Mouse (Mus musculus) G1E (cell line): Measurements from ENCODE around the gene Tmem131l. TPM values are rescaled to one million over a fixed set of nuclear protein-coding genes. Genes with fewer than 3 reads are reported as not detected.

Source experiments
- ATAC-seq: 2 replicates; pipeline ENCODE4 v1.8.0; 2016; ENCODE audit warnings: mild to moderate bottlenecking; ENCODE audit not compliant: insufficient number of reproducible peaks, poor library complexity, low FRiP score, severe bottlenecking; ENCODE audit errors: extremely low read depth
- DNase-seq: peaks from one replicate; pipeline ENCODE4 v3.0.0; 2012; ENCODE audit warnings: low spot score
- H3K27me3 ChIP-seq: 2 replicates; pipeline ENCODE4 v1.6.1; 2012; ENCODE audit warnings: mild to moderate bottlenecking, low read length, inconsistent platforms; ENCODE audit not compliant: insufficient read depth
- H3K36me3 ChIP-seq: replicated peaks from 2 replicates; pipeline ENCODE3; 2012; ENCODE audit warnings: mild to moderate bottlenecking, inconsistent platforms
- H3K4me1 ChIP-seq: 2 replicates; pipeline ENCODE4 v1.6.1; 2012; ENCODE audit warnings: low read depth, low read length, inconsistent platforms, mixed read lengths; ENCODE audit not compliant: insufficient read depth
- H3K4me3 ChIP-seq: 2 replicates; pipeline ENCODE4 v1.5.1; 2012; ENCODE audit warnings: low read depth, mild to moderate bottlenecking, inconsistent platforms, low read length, moderate library complexity, mixed read lengths
- H3K9me3 ChIP-seq: replicated peaks from 2 replicates; pipeline ENCODE4 v1.6.1; 2012; ENCODE audit warnings: inconsistent platforms
- CTCF ChIP-seq: IDR thresholded peaks from 2 replicates; pipeline ENCODE4 v1.5.1; 2012; ENCODE audit warnings: low read depth, low read length, inconsistent platforms, mixed read lengths
- GATA1 ChIP-seq: IDR thresholded peaks from 2 replicates; pipeline ENCODE4 v1.6.1; 2012; ENCODE audit warnings: borderline replicate concordance, low read length, inconsistent platforms, mixed read lengths
- GATA2 ChIP-seq: IDR thresholded peaks from 2 replicates; pipeline ENCODE4 v1.6.1; 2012; ENCODE audit warnings: low read depth, low read length, inconsistent platforms, borderline replicate concordance
- POLR2AphosphoS5 ChIP-seq: IDR thresholded peaks from 2 replicates; pipeline ENCODE4 v1.6.1; 2012; ENCODE audit warnings: low read depth, low read length, inconsistent platforms; ENCODE audit not compliant: insufficient replicate concordance
- TAL1 ChIP-seq: conservative IDR thresholded peaks from 2 replicates; pipeline ENCODE4 v1.6.1; 2012; ENCODE audit warnings: low read depth, low read length, inconsistent platforms, mixed read lengths
- polyA plus RNA-seq: library from polyadenylated mRNA; stranded (reverse); fragments of >175 nt; gene quantifications from 2 replicates; pipeline ENCODE4 v1.2.3, GENCODE M21; 2012
- total RNA-seq, 2 experiments: library from RNA; stranded (forward) in 1 of 2; stranded (reverse) in 1 of 2; fragments of 200-1000 nt in 1 of 2; fragments of >200 nt in 1 of 2; fragmentation: Nextera tagmentation in 1 of 2; gene quantifications; 2 replicates each; pipeline ENCODE4 v1.2.3; 2014 to 2017

Tmem131l gene
- total and polyA plus RNA-seq, 3 experiments, result 35.0 to 97.1 (median 43.4) TPM

- Histone ChIP-seq H3K4me1 (peaks cover 24% of the 10 kb centered on the region), H3K9me3 (no peaks in the 10 kb centered on the region), H3K4me3 (no peak overlapping the region), H3K27me3 (no peaks in the 10 kb centered on the region), H3K36me3 (peaks cover 73% of the 10 kb centered on the region)
- no peak for DNase-seq
- TF ChIP-seq GATA1, result no peak
- ATAC-seq, result no peak
Measured at GRCm38 (mm10) chr3:83996086-83996485, 43.9 kb downstream of the Tmem131l start.

DNA sequence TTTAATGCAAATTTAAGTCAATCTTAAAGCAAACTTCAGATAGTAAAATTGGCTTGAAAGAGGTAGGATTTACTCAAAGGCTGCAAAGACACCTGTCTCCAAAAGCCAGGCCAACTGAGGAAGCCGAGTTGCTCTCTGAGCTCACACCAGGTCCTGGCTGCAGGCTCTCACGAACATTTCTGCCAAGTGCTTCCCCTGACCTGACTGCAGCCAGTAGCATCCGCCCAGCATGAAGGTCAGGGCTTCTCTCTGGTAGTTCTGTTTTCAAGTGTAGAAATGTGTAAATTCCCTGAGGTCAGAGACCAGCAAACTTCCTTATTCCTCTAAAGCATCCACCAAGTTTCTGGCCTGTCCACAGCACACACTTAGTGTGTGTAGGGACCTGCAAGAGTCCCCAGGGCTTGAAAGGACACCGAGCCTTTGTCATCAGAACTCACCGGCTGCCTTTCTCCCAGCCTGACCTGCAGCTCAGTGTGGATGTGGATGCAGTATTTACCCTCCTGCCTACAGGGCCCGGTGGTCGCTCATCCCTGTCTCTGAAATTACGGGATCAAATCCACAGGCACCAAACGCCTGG, 44.6 kb downstream of the Tmem131l start:
- Histone ChIP-seq H3K27me3 (no peaks in the 10 kb centered on the region), H3K36me3 (peaks cover 74% of the 10 kb centered on the region), H3K4me3 (no peak overlapping the region), H3K9me3 (no peaks in the 10 kb centered on the region), H3K4me1 (peaks cover 24% of the 10 kb centered on the region)
- no peak for DNase-seq
- TF ChIP-seq POLR2AphosphoS5, result no peak
- no peak for TF ChIP-seq GATA2
- TF ChIP-seq CTCF, result no peak
- no peak for TF ChIP-seq GATA1
- no peak for TF ChIP-seq TAL1
- ATAC-seq, result no peak

- H3K27me3 ChIP-seq, result no peaks in the 10 kb centered on the region
- H3K9me3 ChIP-seq, result no peaks in the 10 kb centered on the region
- TF ChIP-seq POLR2AphosphoS5 (no peak), TAL1 (no peak), CTCF (no peak)
- H3K4me1 ChIP-seq, result peaks cover 26% of the 10 kb centered on the region
- no peak for ATAC-seq
- H3K36me3 ChIP-seq, result peaks cover 76% of the 10 kb centered on the region
- no peak overlapping the region for H3K4me3 ChIP-seq
- DNase-seq, result no peak
Measured at GRCm38 (mm10) chr3:83994217-83994839, 45.6 kb downstream of the Tmem131l start.

DNA sequence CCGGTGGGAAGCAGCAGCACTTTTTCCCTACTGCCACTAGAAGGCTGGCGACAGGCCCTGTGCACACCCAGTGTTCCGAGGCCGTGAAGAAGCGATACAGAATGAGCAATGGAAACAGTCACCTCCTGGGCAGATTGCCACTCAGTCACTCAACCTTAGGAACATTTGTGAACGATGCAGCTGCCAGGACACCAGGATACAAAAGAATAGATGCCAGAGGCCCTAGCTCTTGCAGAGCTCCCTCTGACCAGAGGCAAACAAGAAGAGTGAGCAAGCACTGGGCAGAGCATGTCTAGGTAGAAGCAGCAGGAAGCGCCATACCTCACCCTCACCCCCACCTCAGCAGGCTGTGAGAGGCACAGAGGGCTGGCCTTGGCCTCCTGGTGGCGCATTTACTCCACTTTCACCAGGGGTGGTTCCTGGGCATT, 46.9 kb downstream of the Tmem131l start:
- Histone ChIP-seq H3K9me3 (no peaks in the 10 kb centered on the region), H3K4me3 (no peak overlapping the region), H3K36me3 (peaks cover 83% of the 10 kb centered on the region), H3K27me3 (no peaks in the 10 kb centered on the region), H3K4me1 (peaks cover 30% of the 10 kb centered on the region)
- no peak for TF ChIP-seq GATA2
- no peak for TF ChIP-seq GATA1
- no peak for TF ChIP-seq TAL1
- TF ChIP-seq POLR2AphosphoS5, result no peak
- TF ChIP-seq CTCF, result no peak
- DNase-seq (no peak), ATAC-seq (no peak)

- DNase-seq, result no peak
- no peaks in the 10 kb centered on the region for H3K27me3 ChIP-seq
- H3K4me3 ChIP-seq, result no peak overlapping the region
- no peaks in the 10 kb centered on the region for H3K9me3 ChIP-seq
- peaks cover 81% of the 10 kb centered on the region for H3K36me3 ChIP-seq
- no peak for ATAC-seq
- H3K4me1 ChIP-seq, result peaks cover 33% of the 10 kb centered on the region
- TF ChIP-seq CTCF (no peak), GATA1 (no peak)
Measured at GRCm38 (mm10) chr3:83991691-83992524, 48.1 kb downstream of the Tmem131l start.

DNA sequence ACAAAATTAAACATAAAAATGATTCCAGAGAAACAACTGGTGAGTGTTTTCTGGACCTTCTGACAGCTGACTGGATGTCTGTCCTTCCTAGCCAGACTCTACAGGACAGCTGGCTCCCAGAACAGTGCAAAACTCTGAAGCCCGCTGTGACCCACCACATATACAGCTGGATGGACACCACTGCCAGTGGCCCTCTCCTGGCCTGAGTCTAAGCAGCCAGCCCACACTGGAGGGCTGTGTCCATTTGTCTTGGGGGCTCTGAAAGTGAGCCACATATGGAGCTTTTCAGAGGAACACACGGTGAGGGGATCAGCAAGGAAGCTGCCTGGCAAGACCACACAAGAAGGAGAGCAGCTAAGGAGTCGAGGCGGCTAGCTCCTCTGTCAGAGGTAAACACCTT, 51.8 kb downstream of the Tmem131l start:
- Histone ChIP-seq H3K36me3 (peaks cover 81% of the 10 kb centered on the region), H3K27me3 (no peaks in the 10 kb centered on the region)

More for the DNA sequence above, 51.8 kb downstream of the Tmem131l start:
- TF ChIP-seq CTCF (no peak), GATA2 (no peak), GATA1 (no peak), TAL1 (no peak), POLR2AphosphoS5 (no peak)
- no peaks in the 10 kb centered on the region for H3K9me3 ChIP-seq
- ATAC-seq (no peak), DNase-seq (no peak)
- H3K4me1 ChIP-seq, result peaks cover 21% of the 10 kb centered on the region
- H3K4me3 ChIP-seq, result no peak overlapping the region
